Mouse (Mus musculus) right cerebral cortex, postnatal 10 days (tissue): ENCODE measurements around the gene Mustn1.
A peak's percentile ranks its signal among the peaks of the same experiment; 100 is the strongest.

Experiments
- DNase-seq, 2 experiments: peaks; one replicate each; pipeline ENCODE4 v3.0.0; 2021; ENCODE audit warnings: low spot score in 2 of 2

Gene Mustn1

GRCm38 (mm10) chr14:30879794-30880193, 794 bp downstream of the Mustn1 start:
- DNase-seq, result no peak

- DNase-seq, result no peak
Measured at GRCm38 (mm10) chr14:30880251-30880650, 1.3 kb downstream of the Mustn1 start.

GRCm38 (mm10) chr14:30880811-30881717, 2.1 kb downstream of the Mustn1 start:
- DNase-seq, result peak in 1 of 2 experiments; percentile 70

GRCm38 (mm10) chr14:30881718-30882108, 2.7 kb downstream of the Mustn1 start:
- DNase-seq, result no peak

GRCm38 (mm10) chr14:30885298-30885697, 6.3 kb downstream of the Mustn1 start:
- DNase-seq, result no peak

- no peak for DNase-seq
Measured at GRCm38 (mm10) chr14:30886204-30886603, 7.2 kb downstream of the Mustn1 start, which contains the start of gene Itih4. Gene Itih4, plus strand, starts transcription at chr14:30886476.

GRCm38 (mm10) chr14:30888271-30888732, 9.3 kb downstream of the Mustn1 start:
- no peak for DNase-seq

- DNase-seq, result no peak
Measured at GRCm38 (mm10) chr14:30899972-30900371, 21.0 kb downstream of the Mustn1 start.

- no peak for DNase-seq
Measured at GRCm38 (mm10) chr14:30902628-30903027, 23.6 kb downstream of the Mustn1 start.

- no peak for DNase-seq
Measured at GRCm38 (mm10) chr14:30903036-30903435, 24.0 kb downstream of the Mustn1 start.

- no peak for DNase-seq
Measured at GRCm38 (mm10) chr14:30904307-30904706, 25.3 kb downstream of the Mustn1 start.

GRCm38 (mm10) chr14:30906001-30906400, 27.0 kb downstream of the Mustn1 start:
- DNase-seq, result no peak

- no peak for DNase-seq
Measured at GRCm38 (mm10) chr14:30907814-30908265, 28.8 kb downstream of the Mustn1 start.

- no peak for DNase-seq
Measured at GRCm38 (mm10) chr14:30911141-30911540, 32.1 kb downstream of the Mustn1 start.

- no peak for DNase-seq
Measured at GRCm38 (mm10) chr14:30912641-30913040, 33.6 kb downstream of the Mustn1 start.

- DNase-seq, result no peak
Measured at GRCm38 (mm10) chr14:30913404-30913803, 34.4 kb downstream of the Mustn1 start.

GRCm38 (mm10) chr14:30916516-30916915, 37.5 kb downstream of the Mustn1 start:
- DNase-seq, result no peak

GRCm38 (mm10) chr14:30922053-30922670, 43.2 kb downstream of the Mustn1 start:
- DNase-seq, result peak in 1 of 2 experiments; percentile 45

- peak; percentile 62 to 76 for DNase-seq
Measured at GRCm38 (mm10) chr14:30923375-30924105, 44.5 kb downstream of the Mustn1 start, which contains the start of gene Itih3. Gene Itih3, minus strand, starts transcription at chr14:30923760.

GRCm38 (mm10) chr14:30925492-30925891, 46.5 kb downstream of the Mustn1 start:
- DNase-seq, result no peak

GRCm38 (mm10) chr14:30930386-30930785, 51.4 kb downstream of the Mustn1 start:
- DNase-seq, result no peak
